Mouse (Mus musculus) embryonic facial prominence, embryonic 12.5 days (tissue): Measurements from ENCODE around the gene Ablim1. TPM values are rescaled to one million over a fixed set of nuclear protein-coding genes. Genes with fewer than 3 reads are reported as not detected.

Source experiments
- ATAC-seq: fragments of 200-750 bp; cut with Nextera tagmentation; 2 replicates; pipeline ENCODE4 v1.8.0; 2017; ENCODE audit not compliant: insufficient number of reproducible peaks, insufficient read depth, low FRiP score, low TSS enrichment
- H3K27ac ChIP-seq: fragments of 300-500 bp; sonication (generic); 2 replicates; pipeline ENCODE4 v1.5.1; 2016; ENCODE audit warnings: mild to moderate bottlenecking
- H3K27me3 ChIP-seq: fragments of 300-500 bp; sonication (generic); 2 replicates; pipeline ENCODE4 v1.6.1; 2016; ENCODE audit warnings: mild to moderate bottlenecking, moderate library complexity
- H3K36me3 ChIP-seq: fragments of 300-500 bp; sonication (generic); 2 replicates; pipeline ENCODE4 v1.6.1; 2016; ENCODE audit warnings: mild to moderate bottlenecking
- H3K4me1 ChIP-seq: fragments of 300-500 bp; sonication (generic); 2 replicates; pipeline ENCODE4 v1.6.1; 2016
- H3K4me2 ChIP-seq: fragments of 300-500 bp; sonication (generic); replicated peaks from 2 replicates; pipeline ENCODE4 v1.6.1; 2016; ENCODE audit warnings: mild to moderate bottlenecking, moderate library complexity
- H3K4me3 ChIP-seq: fragments of 300-500 bp; sonication (generic); 2 replicates; pipeline ENCODE4 v1.5.1; 2016; ENCODE audit warnings: mild to moderate bottlenecking
- H3K9ac ChIP-seq: fragments of 300-500 bp; sonication (generic); 2 replicates; pipeline ENCODE4 v1.6.1; 2016; ENCODE audit warnings: mild to moderate bottlenecking, moderate library complexity
- H3K9me3 ChIP-seq: fragments of 300-500 bp; sonication (generic); 2 replicates; pipeline ENCODE4 v1.6.1; 2016; ENCODE audit warnings: mild to moderate bottlenecking, moderate library complexity
- WGBS: fragments of 180-500 bp; shearing (Covaris S2); methylation state at CpG from one replicate; pipeline ENCODE4 v1.1.7; 2016; 5-methylcytosine and 5-hydroxymethylcytosine counted together
- polyA plus RNA-seq: library from polyadenylated mRNA; unstranded; fragments of >200 nt; fragmentation: Nextera tagmentation; extraction: Ambion mirVana; gene quantifications from 2 replicates; pipeline ENCODE4 v1.2.1, GENCODE M21; 2016

The Ablim1 gene
- polyA plus RNA-seq, 1 experiment from 2014 or later: 32.0 TPM

DNA sequence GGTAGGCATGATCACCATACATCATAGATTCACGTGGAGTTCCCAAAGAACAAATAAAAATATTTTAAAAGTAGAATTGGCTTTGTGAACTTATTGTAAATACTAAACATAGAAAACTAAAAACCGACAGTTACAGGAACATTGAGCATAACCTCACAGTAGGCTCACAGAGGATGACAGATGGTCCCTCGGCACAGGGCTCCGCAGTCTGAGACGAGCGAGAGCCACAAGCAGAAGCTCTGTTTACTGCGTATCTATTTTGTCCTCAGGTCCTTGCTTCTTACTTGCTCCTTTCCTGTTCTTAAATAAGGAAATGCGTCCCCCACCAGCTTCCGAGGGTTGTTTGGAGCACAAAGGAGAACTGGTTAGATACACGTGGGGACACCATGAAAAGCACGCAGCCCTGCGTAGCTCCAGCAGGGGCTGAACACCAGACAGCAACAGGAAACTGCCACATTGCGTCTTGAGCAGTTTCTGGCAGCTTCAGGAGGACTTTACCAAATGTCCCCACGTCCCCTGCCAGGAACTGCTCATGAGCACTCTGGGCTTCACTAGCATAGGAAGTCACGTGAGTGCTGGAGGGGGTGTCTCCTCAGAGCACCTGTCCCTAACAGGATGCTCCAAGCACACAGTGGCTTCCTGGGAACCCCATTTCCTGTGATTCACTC lies 103.1 kb downstream of the Ablim1 start:
- H3K27me3 ChIP-seq: no peaks in the 10 kb centered on the region
- no peaks in the 10 kb centered on the region for H3K4me1 ChIP-seq
- 81% methylated on average over 15 of the region's 15 CpGs for WGBS

GRCm38 (mm10) chr19:57210924-57211323 lies 103.8 kb downstream of the Ablim1 start:
- Histone ChIP-seq H3K9ac (no peak overlapping the region), H3K4me3 (no peak overlapping the region), H3K4me2 (no peak overlapping the region), H3K4me1 (no peaks in the 10 kb centered on the region), H3K27ac (no peak overlapping the region), H3K9me3 (no peaks in the 10 kb centered on the region), H3K27me3 (no peaks in the 10 kb centered on the region), H3K36me3 (no peaks in the 10 kb centered on the region)
- ATAC-seq: no peak
- WGBS: 94% methylated on average over 2 of the region's 2 CpGs

More for the DNA sequence above, 103.1 kb downstream of the Ablim1 start:
- ATAC-seq: no peak
- Histone ChIP-seq H3K4me3 (no peak overlapping the region), H3K9me3 (no peaks in the 10 kb centered on the region), H3K36me3 (no peaks in the 10 kb centered on the region), H3K9ac (no peak overlapping the region), H3K27ac (no peak overlapping the region), H3K4me2 (no peak overlapping the region)

- Histone ChIP-seq H3K4me1 (peaks cover 11% of the 10 kb centered on the region), H3K9ac (peak overlapping the region; percentile 2; the same call in 1 of the 2 replicates), H3K27ac (no peak overlapping the region), H3K4me3 (no peak overlapping the region), H3K9me3 (no peaks in the 10 kb centered on the region), H3K36me3 (no peaks in the 10 kb centered on the region), H3K27me3 (peaks cover 9% of the 10 kb centered on the region; the same call in 1 of the 2 replicates), H3K4me2 (no peak overlapping the region)
- WGBS: 64% methylated on average over 7 of the region's 7 CpGs
- ATAC-seq: no peak
Observed at GRCm38 (mm10) chr19:57204101-57204500, 110.6 kb downstream of the Ablim1 start.

DNA sequence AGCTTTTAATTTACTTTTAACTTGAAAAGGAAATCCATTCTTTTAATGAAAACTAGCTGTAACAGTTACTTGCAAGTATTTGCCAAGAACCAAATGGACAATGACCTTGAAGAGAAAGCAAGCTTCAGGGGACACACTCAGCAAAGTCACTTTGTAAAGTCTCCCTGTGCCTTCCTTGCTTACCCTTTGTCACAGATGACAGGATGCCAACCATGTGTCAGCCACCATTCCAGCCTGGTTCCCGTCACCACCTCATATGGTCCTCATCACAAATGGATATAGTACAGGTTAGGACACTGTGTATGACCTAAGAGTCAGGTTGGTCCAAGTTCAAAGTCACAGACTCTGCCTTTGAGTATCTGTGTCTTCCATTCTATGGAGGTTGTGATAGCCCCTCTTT lies 112.2 kb downstream of the Ablim1 start:
- Histone ChIP-seq H3K9me3 (no peaks in the 10 kb centered on the region), H3K27ac (no peak overlapping the region), H3K36me3 (no peaks in the 10 kb centered on the region), H3K27me3 (peaks cover 21% of the 10 kb centered on the region), H3K9ac (no peak overlapping the region), H3K4me3 (no peak overlapping the region), H3K4me1 (peaks cover 25% of the 10 kb centered on the region), H3K4me2 (no peak overlapping the region)
- WGBS: 75% methylated on average over 1 of the region's 1 CpGs
- no peak for ATAC-seq

DNA sequence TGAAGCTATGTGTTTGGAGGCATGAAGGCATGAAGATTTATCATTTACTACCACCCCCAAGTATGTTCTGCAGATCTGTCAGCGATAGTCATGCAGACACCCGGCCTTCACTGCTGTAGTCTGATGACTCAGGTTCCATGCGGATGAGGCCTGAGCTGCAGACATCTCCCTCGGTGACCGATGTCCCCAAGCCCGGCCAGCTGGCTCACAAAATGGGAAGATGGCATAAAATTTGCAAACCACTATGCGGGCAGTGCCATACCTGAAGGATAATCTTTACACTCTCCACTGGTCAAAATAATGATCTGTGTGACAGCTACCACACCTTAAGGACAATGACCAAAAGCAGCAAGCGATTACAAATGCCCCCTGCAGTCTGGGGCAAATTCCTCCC lies 113.6 kb downstream of the Ablim1 start:
- H3K9me3 ChIP-seq: no peaks in the 10 kb centered on the region
- peaks cover 33% of the 10 kb centered on the region for H3K4me1 ChIP-seq
- H3K27me3 ChIP-seq: peaks cover 33% of the 10 kb centered on the region

GRCm38 (mm10) chr19:57200477-57201089 lies 114.1 kb downstream of the Ablim1 start:
- H3K4me3 ChIP-seq: no peak overlapping the region
- H3K9ac ChIP-seq: no peak overlapping the region
- no peak overlapping the region for H3K27ac ChIP-seq
- peaks cover 33% of the 10 kb centered on the region for H3K4me1 ChIP-seq
- H3K9me3 ChIP-seq: no peaks in the 10 kb centered on the region
- H3K27me3 ChIP-seq: peaks cover 38% of the 10 kb centered on the region
- no peak overlapping the region for H3K4me2 ChIP-seq
- ATAC-seq: no peak
- 31% methylated on average over 12 of the region's 12 CpGs for WGBS
- no peaks in the 10 kb centered on the region for H3K36me3 ChIP-seq

More for the DNA sequence above, 113.6 kb downstream of the Ablim1 start:
- H3K9ac ChIP-seq: no peak overlapping the region
- no peaks in the 10 kb centered on the region for H3K36me3 ChIP-seq
- no peak for ATAC-seq
- WGBS: 83% methylated on average over 8 of the region's 8 CpGs
- no peak overlapping the region for H3K4me3 ChIP-seq
- H3K27ac ChIP-seq: no peak overlapping the region
- H3K4me2 ChIP-seq: no peak overlapping the region

DNA sequence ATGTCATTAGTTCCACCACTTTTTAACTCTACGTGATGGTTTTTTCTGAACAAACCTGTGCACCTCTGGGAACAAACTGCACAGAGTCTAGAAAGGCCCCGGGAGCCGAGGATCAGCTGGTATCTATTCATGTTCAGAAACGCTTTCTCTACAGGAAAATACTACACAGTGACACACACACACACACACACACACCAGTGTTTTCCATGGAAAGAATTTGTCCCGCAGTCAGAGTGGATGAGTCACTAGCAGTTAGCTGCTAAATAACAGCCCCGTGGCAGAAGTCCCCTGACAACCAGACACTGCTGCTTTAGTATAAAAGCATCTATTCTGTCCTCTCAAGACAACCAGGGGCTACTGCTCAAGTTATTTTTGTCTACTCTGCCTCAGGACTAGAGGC lies 115.4 kb downstream of the Ablim1 start:
- H3K36me3 ChIP-seq: no peaks in the 10 kb centered on the region
- H3K27ac ChIP-seq: no peak overlapping the region
- no peak overlapping the region for H3K4me3 ChIP-seq
- peaks cover 51% of the 10 kb centered on the region for H3K27me3 ChIP-seq
- ATAC-seq: no peak
- WGBS: 28% methylated on average over 6 of the region's 6 CpGs
- H3K9me3 ChIP-seq: no peaks in the 10 kb centered on the region
- H3K9ac ChIP-seq: no peak overlapping the region
- peaks cover 33% of the 10 kb centered on the region for H3K4me1 ChIP-seq
- H3K4me2 ChIP-seq: no peak overlapping the region

DNA sequence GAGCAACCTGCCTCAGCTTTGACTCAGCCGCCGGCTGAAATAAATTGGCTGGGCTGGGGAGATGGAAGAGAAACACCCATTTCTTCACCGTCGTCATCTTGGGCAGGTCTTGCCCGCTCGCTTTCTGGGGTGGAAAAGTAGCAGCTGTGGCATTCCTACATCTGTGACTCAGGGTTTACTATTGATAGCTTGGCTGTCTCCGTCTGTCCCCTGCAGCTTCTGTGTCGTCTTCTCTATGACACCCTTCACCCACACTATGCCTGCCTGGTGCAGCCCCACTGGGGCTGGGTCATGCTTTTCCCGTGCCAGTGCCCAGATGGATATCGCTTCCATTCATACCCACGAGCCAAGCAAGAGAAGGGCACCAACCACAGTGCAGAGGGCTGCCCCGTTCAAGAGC lies 116.2 kb downstream of the Ablim1 start:
- H3K9me3 ChIP-seq: no peaks in the 10 kb centered on the region
- ATAC-seq: 0 out of 2 replicates have a peak, but pooled peaks have one; percentile 12
- no peak overlapping the region for H3K27ac ChIP-seq
- no peak overlapping the region for H3K9ac ChIP-seq
- H3K27me3 ChIP-seq: peaks cover 55% of the 10 kb centered on the region
- H3K4me1 ChIP-seq: peaks cover 33% of the 10 kb centered on the region
- WGBS: 63% methylated on average over 12 of the region's 12 CpGs
- H3K36me3 ChIP-seq: no peaks in the 10 kb centered on the region
- no peak overlapping the region for H3K4me2 ChIP-seq
- no peak overlapping the region for H3K4me3 ChIP-seq

DNA sequence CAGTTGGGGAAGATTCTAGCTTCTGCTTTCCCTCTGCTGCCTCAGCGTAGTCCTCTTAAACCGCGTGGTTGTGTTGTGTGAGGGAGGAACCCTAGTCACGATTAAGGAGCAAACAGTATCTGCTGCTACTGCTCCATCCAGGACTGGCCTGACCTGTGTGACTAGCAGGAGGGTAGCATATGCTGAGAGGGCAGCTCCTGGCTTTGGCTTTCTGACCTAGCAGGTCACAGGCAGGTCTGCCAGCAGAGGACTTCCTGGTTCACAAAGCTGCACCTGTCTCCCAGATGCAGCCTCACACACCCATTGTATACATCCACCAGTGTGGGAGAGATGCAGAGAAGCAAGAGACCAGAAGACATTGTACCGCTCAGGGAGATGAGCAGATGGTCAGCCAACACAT lies 116.7 kb downstream of the Ablim1 start:
- no peak overlapping the region for H3K4me3 ChIP-seq
- H3K36me3 ChIP-seq: no peaks in the 10 kb centered on the region
- H3K4me1 ChIP-seq: peaks cover 33% of the 10 kb centered on the region
- H3K27me3 ChIP-seq: peaks cover 55% of the 10 kb centered on the region
- no peak overlapping the region for H3K9ac ChIP-seq
- no peak for ATAC-seq
- 53% methylated on average over 5 of the region's 5 CpGs for WGBS
- no peak overlapping the region for H3K4me2 ChIP-seq
- no peaks in the 10 kb centered on the region for H3K9me3 ChIP-seq
- H3K27ac ChIP-seq: no peak overlapping the region

DNA sequence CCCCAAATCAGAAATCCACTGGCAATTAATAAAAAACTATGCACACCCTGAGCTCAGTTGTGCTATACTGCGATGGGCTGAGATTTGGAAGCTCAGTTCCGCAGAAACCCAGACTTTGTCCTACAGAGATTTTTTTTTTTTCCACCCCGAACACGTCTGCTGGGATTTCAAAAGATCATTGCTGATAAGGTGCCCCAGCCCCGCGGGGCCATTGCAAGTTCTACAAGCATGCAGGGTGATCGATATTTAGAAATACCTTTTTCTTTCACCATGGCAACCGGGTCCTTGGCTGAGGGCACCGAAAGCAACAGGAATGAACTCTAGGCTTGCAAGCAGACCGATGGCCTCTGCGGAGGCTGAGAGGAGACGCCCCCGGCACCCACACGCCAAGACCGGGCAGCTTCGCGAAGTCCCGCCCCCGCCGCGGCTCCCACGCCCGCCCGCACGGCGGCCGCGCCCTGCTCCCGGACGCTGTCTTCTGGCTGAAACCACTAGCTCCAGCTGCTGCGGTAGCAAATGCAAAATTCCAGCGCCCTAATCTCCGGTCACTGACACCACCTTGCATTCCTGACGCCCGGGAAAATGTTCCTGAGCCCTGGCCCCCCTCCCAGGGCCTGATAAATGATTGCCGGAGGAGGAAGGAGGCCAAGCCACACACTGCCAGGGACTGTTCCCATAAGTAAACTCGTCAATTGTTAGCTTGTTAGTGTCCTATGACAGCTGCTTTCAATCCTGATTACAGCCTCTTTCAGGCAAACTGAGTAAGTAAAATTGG lies 117.5 kb downstream of the Ablim1 start:
- peak overlapping the region; percentile 39 for H3K4me3 ChIP-seq
- H3K27ac ChIP-seq: no peak overlapping the region
- H3K4me1 ChIP-seq: peaks cover 33% of the 10 kb centered on the region
- H3K36me3 ChIP-seq: no peaks in the 10 kb centered on the region
- 3% methylated on average over 37 of the region's 37 CpGs for WGBS
- H3K27me3 ChIP-seq: peaks cover 55% of the 10 kb centered on the region
- H3K9me3 ChIP-seq: no peaks in the 10 kb centered on the region
- 0 out of 2 replicates have a peak overlapping the region, but pooled peaks have one; percentile 24 for H3K9ac ChIP-seq
- peak overlapping the region; percentile 85 for H3K4me2 ChIP-seq
- 0 out of 2 replicates have a peak, but pooled peaks have one; percentile 49 for ATAC-seq

DNA sequence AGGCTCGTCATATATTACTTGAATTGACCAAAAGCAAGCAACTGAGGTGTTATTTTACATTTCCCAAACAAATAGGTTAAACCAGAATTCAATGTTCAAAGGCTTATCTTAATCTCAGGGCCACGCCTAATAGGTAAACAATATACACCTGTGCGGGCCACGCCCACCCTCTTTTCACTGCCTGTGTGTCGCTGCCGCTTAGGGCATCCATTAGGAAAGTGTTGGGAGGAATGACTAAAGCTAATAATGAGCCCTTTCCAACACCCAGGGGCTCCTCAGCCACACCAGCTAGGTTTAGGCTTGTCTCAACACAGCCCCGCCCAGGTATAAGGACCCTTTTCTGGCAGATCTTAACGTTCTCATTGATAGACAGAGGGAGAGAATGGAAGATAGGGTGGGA lies 118.1 kb downstream of the Ablim1 start:
- Histone ChIP-seq H3K9ac (no peak overlapping the region), H3K9me3 (no peaks in the 10 kb centered on the region), H3K4me2 (peak overlapping the region; percentile 85), H3K4me3 (peak overlapping the region; percentile 39; the same call in 1 of the 2 replicates), H3K27me3 (peaks cover 55% of the 10 kb centered on the region), H3K36me3 (no peaks in the 10 kb centered on the region), H3K4me1 (peaks cover 33% of the 10 kb centered on the region), H3K27ac (no peak overlapping the region)
- ATAC-seq: no peak
- 43% methylated on average over 8 of the region's 8 CpGs for WGBS
